Mouse (Mus musculus): Measurements from ENCODE around the gene Tmem179.

DNA sequence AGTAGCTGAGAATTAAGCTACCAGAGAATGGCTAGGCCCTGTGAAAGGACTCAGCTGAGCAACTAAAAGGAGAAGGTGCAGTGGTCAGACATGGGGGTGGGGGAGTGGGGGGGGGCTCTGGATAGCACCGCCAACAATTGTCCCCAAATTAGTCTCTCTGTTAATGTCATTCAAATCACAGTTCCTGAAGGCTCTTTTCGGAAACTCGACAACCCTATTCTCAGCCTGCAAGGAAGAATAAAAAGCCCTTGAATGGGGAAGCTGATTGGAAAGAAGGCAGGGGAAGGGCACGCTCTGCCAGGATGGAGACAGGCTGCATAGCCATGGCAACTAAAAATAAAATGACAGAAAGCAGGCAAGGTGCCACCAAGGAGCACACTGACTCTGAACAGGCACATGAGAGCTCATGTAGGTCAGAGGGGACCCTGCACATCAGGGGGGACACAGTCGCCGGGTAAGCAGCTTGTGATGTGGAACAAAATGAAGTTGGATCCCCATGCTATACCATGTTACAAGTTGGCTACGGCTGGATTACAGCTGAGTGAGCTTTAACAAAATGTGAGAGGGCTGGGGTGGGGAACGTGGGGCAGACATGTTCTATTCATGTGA lies 25.0 kb upstream of the Tmem179 start:
- no peak for TF ChIP-seq POLR2A (IDR thresholded peaks at IDR 0.05; ENCODE audit: insufficient read depth, low read depth, low read length)
- TF ChIP-seq CTCF (IDR thresholded peaks at IDR 0.05; ENCODE audit: insufficient read depth, low read depth, low read length), result no peak

Data from olfactory bulb, adult 2 months (tissue).